Mouse (Mus musculus): ENCODE measurements at regions not wholly inside any gene's neighbourhood (a gene's known extent, or its start where the extent isn't known, plus 50 kb on each side); places are given as distances from the start of the nearest gene placed in this dataset.

DNA sequence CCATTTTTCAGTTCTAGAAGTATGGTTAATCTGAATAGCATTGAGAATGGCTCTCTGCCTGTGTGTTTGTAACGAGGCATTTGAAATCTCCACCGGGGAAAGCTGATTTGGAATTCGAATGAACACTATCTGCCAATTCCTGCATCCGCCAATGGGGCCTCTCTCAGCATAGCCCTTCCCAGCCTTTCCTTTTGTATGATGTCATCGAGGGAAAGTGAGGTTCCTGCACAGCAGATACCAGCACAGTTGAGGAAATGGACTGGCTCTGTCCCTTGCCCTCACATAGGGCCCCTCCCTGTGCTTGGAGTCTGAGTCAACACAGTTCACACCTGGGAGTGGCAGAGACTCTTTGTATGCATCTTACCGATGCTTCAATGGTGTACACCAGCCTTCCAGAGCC, 253.0 kb downstream of the Bcor start:
- no peak for DNase-seq (ENCODE audit: low spot score)

DNA sequence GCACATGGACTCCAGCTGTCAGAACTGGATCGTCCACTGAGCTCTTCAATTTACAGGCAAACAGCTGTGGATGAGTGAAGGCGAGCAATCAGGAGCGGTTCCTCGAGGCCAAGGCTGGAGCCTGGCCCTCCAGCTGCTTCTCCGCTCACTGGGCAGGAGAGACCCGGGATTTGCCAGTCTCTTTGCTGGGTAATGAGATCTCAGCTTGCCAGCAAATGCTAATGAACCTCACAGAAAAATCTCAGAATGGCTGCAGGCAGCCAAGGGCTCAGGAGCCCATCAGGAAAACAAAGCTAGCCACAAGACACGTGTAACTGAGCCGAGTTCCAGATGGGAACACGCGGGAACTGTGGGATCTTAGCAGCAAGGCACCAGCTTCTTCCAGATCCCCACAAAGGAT, 244.2 kb downstream of the Bcor start:
- no peak for DNase-seq (ENCODE audit: low spot score)

- DNase-seq (ENCODE audit: low spot score) = no peak
These were observed 239.9 kb downstream of the Bcor start for GRCm38 (mm10) chrX:11920231-11920630.

GRCm38 (mm10) chrX:11924639-11925302, 235.4 kb downstream of the Bcor start:
- no peak for DNase-seq (ENCODE audit: low spot score)

GRCm38 (mm10) chrX:11926868-11927535, 233.2 kb downstream of the Bcor start:
- no peak for DNase-seq (ENCODE audit: low spot score)

DNA sequence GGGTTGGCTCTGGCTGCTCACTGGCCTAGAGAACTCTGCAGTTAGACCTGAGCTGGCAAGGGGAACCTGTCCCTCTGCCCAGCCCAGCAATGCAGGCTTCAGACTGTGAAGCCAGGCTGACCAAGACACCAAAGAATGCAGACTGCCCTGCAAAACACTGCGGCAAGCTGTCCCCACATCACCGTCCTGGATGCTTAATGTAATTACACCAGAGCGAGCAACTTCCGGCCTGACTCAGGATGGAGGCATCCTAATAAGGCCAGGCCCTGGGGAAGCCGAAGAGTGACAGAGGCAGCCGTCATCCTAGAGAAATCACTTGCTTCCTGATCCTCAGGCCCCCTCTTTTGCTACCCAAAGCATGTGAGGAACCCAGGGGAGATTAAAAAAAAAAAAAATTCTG, 230.7 kb downstream of the Bcor start:
- DNase-seq (ENCODE audit: low spot score) = peak; percentile 11

DNA sequence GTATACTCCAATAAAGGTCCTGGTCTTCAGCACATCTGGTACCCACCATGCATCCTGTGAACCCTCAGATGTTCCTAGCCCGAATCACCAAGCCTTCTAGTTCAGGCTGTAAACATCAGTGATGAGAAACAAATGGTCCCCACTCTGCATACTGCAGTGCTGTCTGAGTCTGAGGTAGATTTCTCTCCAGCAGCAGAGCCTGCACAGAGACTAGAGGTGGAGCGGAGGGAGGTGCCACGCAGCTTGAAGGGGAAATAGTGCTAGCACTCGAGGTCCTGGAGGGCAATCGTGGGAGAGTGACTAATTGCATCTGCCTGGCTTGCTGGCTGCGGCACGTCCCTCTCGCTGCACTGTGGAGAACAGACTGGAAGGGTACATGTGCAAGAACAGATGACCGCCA, 228.7 kb downstream of the Bcor start:
- DNase-seq (ENCODE audit: low spot score) = no peak

DNA sequence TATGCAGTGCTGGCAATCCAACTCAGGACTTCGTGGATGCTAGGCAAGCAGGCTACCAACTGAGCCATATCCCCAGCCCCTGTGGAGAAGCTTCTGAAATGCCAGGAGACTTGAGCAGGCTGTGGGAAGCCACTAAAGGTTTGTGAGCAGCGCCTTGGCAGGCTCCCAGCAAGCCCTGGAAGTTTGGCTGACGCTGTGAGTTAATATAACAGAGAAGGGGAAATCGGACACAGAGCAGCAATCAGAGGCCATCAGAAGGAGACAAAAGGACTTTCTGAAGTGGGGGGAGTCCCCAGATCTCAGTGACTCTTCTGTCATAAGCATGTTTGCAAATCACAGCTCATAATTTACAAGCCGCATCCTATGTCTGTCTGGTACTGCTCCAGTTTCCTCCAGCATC, 224.8 kb downstream of the Bcor start:
- no peak for DNase-seq (ENCODE audit: low spot score)

DNA sequence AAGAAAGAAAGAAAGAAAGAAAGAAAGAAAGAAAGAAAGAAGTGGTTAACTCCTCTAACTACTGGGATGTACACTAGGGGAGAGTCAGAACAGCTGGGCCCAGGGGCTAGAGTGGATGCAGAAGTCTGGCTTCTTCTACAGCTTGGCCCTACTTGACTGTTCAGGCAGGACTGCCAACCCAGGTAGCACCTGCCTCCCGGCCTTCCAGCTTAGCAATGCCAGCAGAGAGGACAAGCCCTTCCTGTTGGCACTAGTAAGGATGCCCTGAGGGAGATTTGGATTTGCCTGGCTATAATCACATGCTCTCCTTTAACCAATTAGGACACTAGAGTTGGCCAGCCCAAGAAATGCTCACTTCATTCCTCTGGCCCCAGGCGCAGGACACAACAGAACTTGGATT, 219.9 kb downstream of the Bcor start:
- DNase-seq (ENCODE audit: low spot score) = no peak

- no peak for DNase-seq (ENCODE audit: low spot score)
These were observed 216.8 kb downstream of the Bcor start for GRCm38 (mm10) chrX:11943367-11943766.

DNA sequence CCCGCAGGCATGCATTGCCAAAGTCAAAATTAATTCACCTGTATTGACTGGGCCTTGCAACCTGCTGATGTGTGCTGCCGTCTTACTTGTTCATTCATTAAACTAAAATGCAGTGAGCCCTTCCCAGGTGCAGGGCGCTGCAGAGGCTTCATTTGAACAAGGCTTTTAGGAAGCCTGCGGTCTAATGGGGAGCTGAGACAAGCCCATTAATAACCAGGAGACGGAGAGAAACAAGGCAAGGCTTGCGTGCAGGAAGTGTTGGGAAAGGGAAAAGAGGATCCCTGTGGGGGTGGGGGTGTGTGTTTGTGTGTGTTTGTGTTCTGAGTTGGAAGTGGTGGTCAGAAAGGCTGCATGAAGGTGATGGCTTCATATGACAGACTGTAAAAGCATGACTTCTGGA, 215.6 kb downstream of the Bcor start:
- DNase-seq (ENCODE audit: low spot score) = no peak

- DNase-seq (ENCODE audit: low spot score) = no peak
These were observed 214.9 kb downstream of the Bcor start for GRCm38 (mm10) chrX:11945280-11945679.

DNA sequence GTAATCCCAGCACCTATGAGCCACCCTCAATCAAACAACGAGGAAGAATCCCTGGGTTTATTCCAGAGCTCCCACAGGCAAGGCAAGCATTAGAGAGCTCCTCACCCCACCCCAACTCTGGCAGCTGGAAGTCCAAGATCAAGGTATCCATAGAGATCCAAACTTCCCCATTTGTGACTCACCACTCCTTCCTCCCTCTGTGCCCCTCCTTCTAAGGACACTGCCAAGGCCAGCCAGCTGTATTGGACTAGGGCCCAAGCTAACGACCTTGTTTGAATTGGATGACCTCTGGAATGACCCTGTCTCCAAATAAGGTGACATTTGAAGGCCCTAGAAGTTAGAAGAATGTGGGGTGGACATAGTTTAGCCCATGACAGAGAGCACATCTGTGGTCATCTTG, 208.0 kb downstream of the Bcor start:
- no peak for DNase-seq (ENCODE audit: low spot score)

- no peak for DNase-seq (ENCODE audit: low spot score)
These were observed 204.0 kb downstream of the Bcor start for GRCm38 (mm10) chrX:11956194-11956593.

DNA sequence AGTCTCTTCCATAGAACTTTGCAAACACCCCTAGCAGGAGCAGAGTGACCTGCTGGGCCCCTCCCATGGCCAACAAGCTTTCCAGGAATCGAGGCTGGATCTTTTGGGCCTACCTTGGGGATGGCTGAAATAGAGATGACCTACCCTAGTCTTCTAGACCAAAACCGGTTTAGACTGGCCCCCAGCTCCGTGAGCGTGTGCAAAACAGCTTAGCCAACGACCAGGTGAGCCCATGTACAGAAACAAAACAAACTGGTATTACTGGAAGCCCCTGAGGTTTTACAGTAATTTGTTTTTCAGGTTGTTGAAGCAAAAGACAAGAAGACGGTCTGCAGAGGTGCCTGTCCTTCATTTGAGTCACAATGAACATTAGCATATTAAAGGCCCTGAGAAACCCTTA, 203.1 kb downstream of the Bcor start:
- no peak for DNase-seq (ENCODE audit: low spot score)

DNA sequence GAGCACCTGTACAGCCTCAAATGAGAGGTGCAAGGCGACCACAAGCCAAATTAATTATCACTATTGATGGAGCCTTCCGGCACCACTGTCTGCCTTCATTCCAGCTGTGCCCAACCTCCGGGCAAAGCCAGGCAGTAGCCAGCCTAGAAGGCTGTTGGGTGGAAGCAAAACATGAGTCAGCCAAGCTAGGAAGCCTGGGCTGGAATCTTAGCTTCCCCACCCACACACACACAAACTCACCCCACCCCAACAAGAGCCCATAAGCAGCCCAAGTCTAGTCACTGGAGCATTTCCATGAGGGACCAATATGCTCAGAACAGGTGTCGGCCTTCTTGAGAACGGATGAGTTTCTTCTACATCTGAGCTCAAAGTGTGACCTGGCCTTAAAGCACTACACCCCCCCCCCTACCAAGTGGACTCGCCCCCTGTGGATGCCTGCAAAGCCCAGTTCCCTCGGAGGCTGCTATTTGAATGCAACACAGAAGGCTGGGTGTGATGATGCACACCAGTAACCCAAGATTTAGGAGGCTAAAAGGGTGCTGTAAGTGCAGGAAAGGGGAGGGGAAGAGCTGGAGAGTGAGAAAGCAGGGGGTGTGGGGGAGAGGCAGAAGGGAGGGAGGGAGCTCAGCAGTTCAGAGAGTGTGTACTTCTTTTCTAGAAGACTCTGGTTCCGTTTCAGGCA, 200.1 kb downstream of the Bcor start:
- DNase-seq (ENCODE audit: low spot score) = no peak

DNA sequence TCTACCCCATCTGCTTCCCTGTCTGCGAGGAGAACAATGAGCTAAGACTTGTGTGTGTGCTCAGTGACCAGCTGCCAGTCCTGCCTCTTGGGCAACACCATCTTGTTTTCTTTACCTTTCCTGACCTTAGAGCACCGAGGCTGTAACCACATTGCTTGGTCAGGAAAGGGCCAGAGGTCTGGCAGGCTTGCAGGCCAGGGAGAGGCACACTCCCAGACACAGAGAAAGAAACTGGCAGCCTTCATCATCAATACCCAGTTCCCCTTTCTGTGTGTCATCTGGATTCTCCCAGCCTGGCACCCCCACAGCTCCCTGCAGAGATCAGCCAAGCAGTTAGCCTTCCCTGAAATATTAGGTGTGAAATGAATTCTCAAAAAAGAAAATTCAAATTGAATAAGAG, 198.8 kb downstream of the Bcor start:
- no peak for DNase-seq (ENCODE audit: low spot score)

GRCm38 (mm10) chrX:11964428-11964827, 195.7 kb downstream of the Bcor start:
- DNase-seq (ENCODE audit: low spot score) = no peak

DNA sequence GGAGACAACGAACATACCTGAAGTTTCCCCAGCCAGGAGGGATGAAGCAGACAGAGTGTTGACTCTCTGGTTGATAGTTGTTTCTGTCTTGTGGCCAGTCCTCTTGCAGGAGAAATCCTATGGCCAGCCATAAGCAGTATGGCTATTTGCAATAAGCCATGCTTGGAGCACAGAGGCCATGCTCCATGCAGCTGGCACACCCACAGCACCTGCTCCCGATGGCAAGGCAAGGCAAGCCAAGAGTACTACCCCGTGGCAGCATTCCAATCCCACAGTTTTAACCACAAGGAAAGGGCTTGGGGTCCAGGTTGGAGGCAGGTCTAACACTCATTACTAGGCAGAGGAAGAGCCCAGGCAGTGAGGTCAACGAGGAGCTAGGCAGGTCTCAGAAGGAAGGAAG, 181.5 kb downstream of the Bcor start:
- DNase-seq (ENCODE audit: low spot score) = no peak

DNA sequence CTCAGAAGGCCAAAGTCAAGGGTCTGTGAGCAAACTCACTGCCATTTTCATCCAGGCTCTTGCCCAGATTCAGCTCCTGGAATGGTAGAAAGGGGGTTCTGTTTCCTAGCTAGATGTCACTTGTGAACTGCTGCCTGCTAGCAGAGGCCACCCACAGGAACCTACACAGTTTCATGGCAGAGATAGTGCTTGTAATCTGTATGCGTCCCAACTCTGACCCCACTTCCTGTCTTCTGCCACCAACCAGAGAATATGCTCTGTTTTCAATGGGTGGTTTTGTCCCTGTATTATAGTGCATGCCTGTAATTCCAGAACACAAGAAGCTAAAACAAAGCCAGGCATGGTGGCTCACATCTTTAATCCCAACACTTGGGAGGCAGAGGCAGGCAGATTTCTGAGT, 176.9 kb downstream of the Bcor start:
- DNase-seq (ENCODE audit: low spot score) = no peak
